Mouse (Mus musculus) megakaryocyte-erythroid progenitor cell, adult 5-6 weeks (primary cell): ENCODE measurements at regions not wholly inside any gene's neighbourhood (a gene's known extent, or its start where the extent isn't known, plus 50 kb on each side); places are given as distances from the start of the nearest gene placed in this dataset.

ENCODE experiments used
- ATAC-seq: replicated peaks from 2 replicates; pipeline ENCODE4 v1.8.0; 2016; ENCODE audit warnings: mild to moderate bottlenecking, inconsistent platforms; ENCODE audit not compliant: severe bottlenecking, poor library complexity, low FRiP score, low TSS enrichment

DNA sequence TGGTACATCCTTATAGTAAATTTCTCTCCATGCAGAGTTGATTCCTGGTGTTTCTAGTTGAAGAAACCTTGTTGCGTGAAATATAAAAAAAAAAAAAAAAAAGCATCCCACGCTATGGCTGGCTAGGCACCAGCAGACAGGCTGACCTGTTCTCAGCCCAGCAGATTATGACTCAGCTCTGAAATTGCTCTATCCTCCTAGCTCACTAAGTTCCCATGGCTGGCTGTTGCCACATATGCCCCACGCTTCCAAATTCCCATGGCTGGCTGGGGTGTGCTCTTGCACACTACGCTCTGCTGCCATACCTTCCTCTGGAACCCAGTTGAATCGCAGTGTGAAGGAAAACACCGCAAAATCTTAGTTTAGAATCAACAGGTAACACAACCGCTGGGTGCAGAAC is 270.1 kb downstream of the Mid1ip1 start:
- ATAC-seq, result no peak

DNA sequence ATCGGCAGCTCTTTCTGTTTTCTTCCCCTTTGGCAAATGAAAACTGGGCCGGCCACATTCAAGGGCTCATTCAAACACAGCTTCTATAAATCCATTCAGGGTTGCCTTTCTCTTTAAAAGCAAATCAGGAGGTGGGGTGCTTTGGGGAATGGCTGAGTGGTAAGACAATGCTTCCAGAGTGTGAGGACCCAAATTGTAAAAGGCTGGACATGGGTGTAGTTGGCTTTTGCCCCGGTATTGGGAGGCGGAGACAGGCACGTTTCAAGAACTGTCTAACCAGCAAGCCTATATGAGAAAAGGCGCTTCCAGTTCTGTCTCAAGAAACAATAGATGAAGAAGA is 277.0 kb downstream of the Mid1ip1 start:
- ATAC-seq, result no peak

DNA sequence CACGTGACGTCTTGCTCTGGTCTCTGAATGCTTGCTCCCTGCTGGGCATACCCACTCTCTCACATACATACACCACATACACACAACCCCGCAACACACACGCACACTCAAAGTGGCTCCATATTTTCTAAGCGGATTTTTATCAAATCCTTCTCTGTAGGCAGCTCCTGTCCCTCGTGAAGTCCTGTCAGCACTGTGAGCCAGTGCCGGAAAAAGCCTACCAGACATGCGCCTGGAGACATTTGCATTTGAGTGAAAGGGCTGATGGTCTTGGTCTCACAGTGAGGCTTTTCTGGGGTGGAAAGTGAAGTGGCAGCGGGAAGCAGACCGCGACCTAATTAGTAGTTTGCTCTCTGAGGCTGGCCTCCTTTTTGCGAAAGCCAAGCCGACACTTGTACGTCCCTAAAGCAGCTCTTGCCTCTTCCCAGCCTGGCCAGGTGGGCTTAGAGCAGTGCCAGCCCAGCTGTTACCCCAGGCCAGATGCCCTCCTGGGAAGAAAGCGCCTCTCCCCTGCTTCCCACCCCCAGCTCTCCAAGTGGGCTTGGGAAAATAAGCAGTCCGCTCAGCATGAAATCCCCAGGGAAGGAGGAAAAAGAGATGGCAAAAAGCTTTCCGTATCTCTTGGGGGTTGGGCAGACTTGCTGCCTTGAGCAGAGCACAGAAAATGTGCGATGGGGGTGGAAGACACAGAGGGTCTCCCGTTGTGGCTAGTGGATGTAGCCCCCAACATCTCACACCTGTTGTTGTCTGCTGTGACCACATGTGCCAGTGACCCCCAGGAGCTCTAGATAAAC is 277.6 kb downstream of the Mid1ip1 start:
- no peak for ATAC-seq

DNA sequence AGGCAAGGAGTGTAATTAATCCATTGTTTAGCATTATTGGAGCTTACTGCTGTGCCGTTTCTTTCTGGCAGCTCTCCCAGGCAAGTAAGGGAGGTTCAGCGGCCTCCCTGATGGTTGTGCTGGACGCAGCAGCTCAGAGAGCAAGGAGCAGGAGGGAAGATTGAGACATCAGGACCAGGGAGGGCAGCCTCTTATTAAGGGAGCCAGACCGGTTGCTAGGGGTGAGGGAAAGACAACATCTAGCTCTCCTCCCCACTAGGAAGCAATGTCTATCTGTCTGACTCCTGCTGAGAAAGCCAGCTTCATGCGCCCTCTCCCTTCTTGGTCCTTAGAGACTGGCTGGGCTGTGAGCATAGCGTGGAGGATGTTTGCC is 278.2 kb downstream of the Mid1ip1 start:
- no peak for ATAC-seq

DNA sequence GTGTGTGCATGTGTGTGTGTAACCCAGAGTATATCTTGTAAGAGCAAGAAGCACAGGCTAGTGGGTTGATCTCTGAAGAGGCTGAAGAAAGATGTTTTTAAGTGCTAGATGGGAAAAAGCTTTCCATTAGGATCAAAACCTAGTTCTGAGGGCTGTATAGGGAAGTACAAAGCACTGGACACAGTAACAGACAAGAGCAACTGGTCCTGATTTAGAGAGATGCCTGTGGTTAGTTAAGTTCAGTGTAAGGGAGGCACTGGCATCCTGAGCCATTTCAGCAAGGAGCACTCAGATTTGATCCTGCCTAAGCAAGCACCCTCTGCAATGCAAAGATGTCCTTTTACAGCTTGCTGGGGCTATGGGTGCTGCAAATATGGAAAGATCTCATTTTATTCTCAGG is 280.1 kb downstream of the Mid1ip1 start:
- ATAC-seq, result no peak

DNA sequence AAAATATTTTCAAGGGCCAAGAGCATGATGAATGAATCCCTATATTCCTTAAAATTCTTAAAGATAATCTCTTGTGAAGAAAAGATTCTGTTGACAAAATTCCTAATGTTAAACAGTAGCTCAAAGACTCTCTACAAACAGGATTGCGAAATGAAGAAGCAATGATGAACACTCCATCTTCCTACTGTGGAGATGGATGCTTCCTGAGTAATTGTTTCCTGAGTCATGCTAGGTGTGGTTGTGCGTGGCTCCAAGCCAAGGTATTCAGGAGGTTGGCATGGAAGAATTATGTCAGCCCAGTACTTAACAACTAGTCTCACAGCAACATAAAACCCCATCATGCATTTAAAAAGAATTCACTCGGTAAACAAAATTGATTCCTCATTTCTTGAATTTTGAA is 286.4 kb downstream of the Mid1ip1 start:
- ATAC-seq, result no peak

DNA sequence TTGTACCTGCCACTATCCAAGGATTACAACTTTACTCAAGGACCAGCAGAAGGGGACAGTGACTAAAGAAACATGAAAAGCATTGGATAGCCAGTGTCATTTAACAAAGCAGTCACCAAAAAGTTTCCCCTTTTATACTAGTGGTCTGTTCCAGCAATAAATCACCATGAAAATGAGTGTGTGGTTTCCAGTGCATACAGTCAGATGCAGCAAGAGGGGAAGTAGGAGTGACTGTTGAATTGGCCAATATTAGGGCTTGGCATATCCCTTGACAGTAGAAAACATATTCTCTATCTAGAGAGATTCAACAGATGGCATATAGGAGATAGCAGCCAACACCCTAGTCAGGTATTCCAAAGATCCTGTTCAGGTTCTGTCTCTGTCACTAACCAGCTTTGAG is 259.8 kb upstream of the H2al1a start:
- no peak for ATAC-seq

DNA sequence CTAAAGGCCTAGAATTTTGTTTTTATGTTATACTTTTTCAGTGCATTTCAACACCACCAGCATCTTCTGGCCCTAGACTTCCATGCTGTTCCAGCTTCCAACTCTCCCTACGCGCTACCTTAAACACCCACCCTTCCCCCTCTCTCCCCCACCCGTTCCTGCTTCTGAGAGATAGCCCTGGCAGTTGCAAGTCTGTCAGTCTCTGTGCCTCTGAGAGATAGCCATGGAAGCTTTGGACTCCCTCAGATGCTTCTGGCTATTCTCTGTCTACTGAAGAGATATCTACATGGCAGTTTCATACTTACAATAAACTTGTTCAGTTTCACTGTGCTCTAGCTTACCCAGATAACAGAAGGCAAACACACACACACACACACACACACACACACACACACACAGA is 252.3 kb upstream of the H2al1a start:
- ATAC-seq, result 0 out of 2 replicates have a peak, but pooled peaks have one; percentile 44

DNA sequence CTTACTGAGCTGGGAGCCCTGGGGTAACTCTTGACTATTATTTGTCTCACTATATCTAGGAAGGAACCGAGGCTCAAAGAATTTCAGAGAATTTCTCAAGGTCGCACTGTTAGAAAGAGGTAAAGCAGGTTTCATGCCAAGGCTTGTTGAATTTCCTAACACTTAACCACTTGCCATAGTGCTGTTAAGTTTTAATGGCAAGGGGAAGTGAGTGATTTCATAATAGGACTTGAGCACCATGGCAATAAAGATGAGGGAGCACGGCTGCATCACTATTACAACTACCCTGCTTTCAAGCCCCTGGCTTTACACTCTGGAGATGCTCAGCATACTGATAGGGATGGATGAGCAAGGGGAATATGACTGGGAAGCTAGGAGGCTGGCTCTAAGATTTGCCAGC is 216.9 kb upstream of the H2al1a start:
- ATAC-seq, result no peak

DNA sequence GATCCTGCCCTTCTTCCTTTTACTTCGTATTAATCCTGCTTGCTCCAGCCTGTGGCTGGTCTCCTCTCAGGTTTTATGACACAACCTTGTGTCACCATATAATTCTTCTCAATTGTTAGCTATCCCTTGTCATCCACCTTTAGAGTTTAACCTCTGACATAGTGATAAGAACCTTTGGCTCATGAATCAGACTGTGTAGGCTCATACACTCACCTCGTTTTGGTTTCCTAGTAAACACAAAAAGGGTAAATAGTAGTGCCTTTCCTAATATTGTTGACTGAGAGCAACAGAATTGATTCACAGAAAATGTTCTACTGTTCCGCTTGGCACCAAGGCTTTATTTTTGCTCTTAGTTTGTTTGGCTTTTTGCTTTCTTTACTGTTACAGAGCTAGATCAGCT is 216.2 kb upstream of the H2al1a start:
- ATAC-seq, result no peak

DNA sequence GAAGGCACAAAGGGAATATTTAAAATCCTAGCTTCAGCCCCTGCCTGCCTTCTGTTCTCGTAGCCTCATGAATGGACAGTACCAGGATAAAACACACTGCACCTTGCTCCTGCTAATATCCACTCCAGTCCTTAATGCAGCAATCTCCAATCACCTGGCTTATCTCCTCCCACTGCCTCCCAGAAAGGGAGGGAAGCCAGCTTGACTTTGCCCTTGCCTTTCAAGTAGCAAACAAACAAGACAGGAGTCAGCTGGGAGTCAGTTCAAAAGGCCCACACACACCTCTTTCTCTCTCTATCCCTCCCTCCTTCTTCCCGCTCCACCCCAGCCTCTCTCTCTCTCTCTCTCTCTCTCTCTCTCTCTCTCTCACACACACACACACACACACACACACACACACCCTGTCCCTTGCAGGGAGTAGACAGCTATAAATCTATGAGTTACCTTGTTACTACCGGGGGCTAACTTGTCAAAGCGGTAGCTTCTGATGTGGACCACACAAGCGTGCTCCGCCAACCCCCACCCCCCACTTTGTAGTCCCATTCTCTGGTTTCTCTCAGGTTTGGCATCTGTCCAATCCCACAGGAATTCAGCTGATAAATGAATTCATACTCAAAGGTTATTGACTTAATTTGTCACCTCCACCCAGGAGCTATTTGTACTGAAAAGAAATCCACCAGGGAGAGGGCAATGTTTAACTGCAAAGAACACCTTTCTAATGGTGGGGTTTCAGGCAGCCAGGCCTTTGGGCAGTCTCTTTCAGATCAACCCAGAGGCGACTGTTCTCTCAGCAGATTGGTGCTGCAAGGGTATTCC is 212.6 kb upstream of the H2al1a start:
- no peak for ATAC-seq

DNA sequence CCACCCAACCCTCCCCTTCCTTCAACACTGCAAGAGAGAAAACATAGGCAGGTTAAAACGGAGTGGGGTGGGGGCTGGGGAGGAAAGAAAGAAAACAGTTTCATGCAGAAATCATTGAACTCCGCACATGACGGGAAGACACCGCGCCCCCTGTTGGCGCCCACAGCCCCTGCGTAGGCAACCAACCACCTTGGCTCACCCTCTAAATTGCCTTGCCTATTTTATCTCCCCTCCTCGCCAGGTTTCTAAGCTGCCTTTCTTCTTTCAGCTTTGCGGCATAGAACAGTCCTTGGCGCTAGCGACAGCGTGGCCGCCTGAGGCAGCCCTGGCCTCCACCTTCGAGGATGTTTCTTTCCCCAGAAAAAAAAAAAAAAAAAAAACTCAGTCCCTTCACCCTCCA is 211.1 kb upstream of the H2al1a start:
- ATAC-seq, result peak; percentile 77; the same call in 1 of the 2 replicates

DNA sequence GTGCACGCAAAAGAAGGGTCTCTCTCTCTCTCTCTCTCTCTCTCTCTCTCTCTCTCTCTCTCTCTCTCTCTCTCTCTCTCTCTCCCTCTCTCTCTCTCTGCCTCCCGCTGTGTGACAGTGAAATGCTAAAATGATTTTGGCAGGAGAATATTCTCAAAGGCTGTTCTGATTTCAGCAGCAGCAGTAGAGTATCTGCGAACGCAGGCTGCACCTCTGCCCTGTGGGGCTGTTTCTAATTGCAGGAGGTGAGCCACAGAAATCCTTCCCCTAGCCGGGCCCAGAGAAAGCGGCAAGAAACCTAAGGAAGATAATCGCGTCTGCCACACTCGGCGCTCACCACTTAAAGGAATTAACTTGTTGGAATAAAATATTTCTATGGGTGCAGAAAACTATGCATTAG is 210.6 kb upstream of the H2al1a start:
- no peak for ATAC-seq

DNA sequence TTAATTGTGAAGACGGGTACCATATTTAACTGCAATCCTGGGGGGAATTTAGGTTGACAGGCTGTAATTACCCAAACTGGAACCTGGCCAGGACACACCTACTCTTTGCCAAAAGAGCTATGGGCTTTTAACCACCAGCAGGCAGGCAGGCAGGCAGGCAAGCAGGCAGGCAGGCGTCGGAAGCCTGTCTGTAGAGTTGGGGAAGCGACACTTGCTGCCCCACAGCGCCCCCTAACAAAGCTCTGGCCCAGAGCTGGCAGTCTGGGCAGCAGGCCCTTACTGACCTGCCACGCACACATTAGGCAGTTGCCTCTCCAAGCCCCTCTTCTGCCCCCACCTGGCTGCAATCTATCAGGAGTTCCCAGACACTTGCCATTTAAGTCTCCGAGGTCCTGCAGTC is 208.6 kb upstream of the H2al1a start:
- 0 out of 2 replicates have a peak, but pooled peaks have one; percentile 59 for ATAC-seq

DNA sequence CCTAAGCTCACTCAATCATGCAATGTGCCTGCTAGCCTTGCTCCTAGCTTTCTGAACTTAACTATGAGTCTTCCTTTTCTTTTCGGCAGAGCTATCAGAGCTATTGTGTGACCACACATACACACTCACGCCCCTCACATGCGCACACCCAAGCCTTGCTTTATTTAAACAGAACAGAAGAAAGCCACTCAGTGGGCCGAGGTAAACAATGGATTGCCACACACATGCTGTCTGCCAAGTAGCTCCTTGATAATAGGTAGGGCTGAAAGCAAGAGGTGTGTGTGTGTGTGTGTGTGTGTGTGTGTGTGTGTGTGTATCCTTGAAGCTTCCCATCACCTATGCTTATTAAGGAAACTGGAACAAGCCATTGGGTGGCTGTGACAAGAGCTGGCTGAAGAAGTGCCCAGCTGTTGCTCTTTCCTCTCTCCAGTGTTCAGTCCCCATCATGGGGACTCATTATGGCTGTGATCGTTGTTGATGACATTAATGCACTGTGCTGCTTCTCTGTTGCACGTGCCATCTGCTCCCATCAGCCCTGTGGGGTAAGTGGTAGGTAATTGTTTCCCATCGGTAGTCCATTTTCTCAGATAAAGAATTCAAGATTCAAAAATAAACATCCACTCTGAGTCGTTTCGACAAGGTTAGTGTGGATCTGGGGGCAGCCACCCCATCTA is 201.3 kb upstream of the H2al1a start:
- ATAC-seq, result no peak

DNA sequence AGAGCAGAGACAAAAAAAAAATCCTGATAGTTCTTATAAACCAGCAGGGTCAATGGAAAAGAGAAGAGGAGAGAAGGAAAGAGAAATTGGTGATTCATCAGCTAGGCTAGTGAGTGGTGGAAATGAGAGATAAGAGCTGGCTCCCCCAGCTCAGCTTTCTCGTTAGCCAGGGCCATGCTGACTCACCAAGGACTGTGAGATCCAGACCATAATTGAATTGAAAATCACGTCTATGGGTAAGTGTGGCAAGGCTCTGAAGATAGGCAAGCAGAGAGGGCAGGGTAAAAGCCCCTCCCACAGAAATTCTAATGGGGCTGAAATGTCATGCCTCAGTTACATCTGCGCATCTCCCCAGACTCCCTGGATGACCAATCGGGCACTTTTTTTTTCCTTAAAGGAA is 200.7 kb upstream of the H2al1a start:
- no peak for ATAC-seq

DNA sequence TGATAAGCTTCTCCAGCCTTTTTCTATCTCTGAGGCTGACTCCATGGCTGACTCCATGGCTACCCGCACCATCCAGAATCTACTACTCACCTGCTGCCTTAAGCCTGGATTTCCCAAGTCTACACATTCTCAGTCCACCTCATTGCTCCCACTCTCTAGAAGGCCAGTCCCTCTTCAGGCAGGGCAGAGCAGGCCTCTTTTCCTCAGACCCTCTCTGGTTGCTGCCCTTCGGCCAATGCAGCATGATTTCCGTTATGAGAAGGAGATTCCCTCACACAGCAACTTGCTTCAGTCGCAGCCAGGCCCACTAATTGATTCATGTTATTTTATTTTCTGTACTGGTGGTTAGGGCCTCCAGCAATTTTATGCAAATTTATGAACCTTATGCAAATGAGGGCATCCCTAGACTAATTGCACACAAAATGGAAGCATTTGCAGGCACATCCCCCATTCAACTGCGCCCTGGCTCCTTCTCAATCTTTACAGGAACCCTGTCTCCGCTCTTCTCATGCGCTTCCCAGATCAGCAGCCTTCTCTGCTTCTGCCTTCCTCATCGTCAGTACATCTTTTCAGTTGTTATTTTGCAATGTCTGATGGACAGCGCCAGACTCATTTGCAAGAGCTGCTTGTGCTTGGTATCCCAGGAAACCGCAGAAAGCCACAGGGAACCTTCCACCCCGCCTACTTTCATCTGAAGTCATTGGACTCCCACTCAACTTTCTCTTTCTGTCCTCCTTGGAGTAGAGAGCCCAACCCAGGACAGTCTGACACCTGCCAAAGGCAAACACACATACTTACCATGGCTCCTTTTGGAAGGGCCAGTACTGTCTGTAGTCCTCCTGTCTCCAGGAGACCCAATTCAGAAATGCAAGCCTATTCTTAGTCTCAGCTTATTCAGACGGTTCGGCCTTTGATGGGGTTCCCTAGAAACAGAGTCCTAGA is 199.6 kb upstream of the H2al1a start:
- ATAC-seq, result no peak

DNA sequence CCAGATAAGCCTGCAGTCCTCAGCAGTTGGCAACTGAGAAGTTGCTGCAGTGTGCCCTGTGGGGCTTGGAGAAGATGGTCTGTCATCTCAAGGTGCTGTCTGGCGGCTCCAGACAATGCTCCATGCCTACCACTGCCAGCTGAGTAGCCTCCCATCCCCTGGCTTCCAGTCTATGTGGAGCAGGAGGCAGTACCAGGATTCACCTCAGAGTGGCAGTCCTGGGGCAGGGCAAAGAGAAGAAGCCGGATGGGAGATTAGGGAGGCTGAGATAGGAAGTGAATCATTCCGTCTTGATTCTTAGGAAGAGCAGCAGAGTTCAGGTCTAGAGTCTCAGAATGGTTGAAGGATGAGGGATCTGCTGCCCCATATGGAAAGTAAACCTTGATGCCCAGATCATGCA is 198.1 kb upstream of the H2al1a start:
- no peak for ATAC-seq

DNA sequence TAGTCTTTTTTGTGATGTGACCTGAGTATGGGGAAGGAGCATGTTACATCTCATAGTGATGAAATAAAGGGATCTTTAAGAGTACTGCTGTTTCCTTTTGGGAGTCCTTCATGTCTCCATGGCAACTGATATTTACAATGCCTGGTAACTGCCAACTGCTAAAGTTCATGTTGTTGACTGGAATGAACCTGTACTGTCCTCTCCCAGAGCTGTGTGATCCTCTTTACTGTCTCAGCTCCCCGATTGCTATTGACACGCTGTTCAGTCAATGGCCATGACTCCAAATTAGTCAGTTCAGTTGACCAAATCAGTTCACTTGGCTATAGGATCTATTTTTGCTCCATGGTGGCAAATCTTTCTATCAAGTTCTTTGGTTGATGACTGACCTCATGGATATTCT is 167.8 kb upstream of the H2al1a start:
- no peak for ATAC-seq
